Mouse (Mus musculus) lung, embryonic 14.5 days (tissue): ENCODE measurements around the gene Hap1. TPM values are rescaled to one million over a fixed set of nuclear protein-coding genes. Genes with fewer than 3 reads are reported as not detected.

Experiments used
- ATAC-seq: fragments of 200-750 bp; cut with Nextera tagmentation; 2 replicates; pipeline ENCODE4 v1.8.0; 2017; ENCODE audit warnings: mild to moderate bottlenecking, moderate TSS enrichment, moderate library complexity; ENCODE audit not compliant: insufficient read depth
- DNase-seq: peaks from one replicate; pipeline ENCODE4 v3.0.0-alpha.2; 2015
- H3K27ac ChIP-seq: fragments of 300-500 bp; sonication (generic); 2 replicates; pipeline ENCODE4 v1.5.1; 2014; ENCODE audit warnings: low read depth, mild to moderate bottlenecking, moderate library complexity
- H3K27me3 ChIP-seq: fragments of 300-500 bp; sonication (generic); 2 replicates; pipeline ENCODE4 v1.6.1; 2014; ENCODE audit warnings: low read length, control low read depth; ENCODE audit not compliant: insufficient read depth
- H3K36me3 ChIP-seq: fragments of 300-500 bp; sonication (generic); 2 replicates; pipeline ENCODE4 v1.6.1; 2014; ENCODE audit warnings: control low read depth; ENCODE audit not compliant: insufficient read depth
- H3K4me1 ChIP-seq: fragments of 300-500 bp; sonication (generic); 2 replicates; pipeline ENCODE4 v1.6.1; 2014; ENCODE audit warnings: antibody characterized with exemption, control low read depth; ENCODE audit not compliant: insufficient read depth
- H3K4me2 ChIP-seq: fragments of 300-500 bp; sonication (generic); 2 replicates; pipeline ENCODE4 v1.6.1; 2014; ENCODE audit warnings: mild to moderate bottlenecking
- H3K4me3 ChIP-seq: fragments of 300-500 bp; sonication (generic); 2 replicates; pipeline ENCODE4 v1.5.1; 2014; ENCODE audit warnings: low read depth, low read length
- H3K9ac ChIP-seq: fragments of 300-500 bp; sonication (generic); 2 replicates; pipeline ENCODE4 v1.6.1; 2014
- H3K9me3 ChIP-seq: fragments of 300-500 bp; sonication (generic); 2 replicates; pipeline ENCODE4 v1.6.1; 2016; ENCODE audit warnings: low read depth, low read length, control low read depth
- CTCF ChIP-seq: IDR thresholded peaks from 2 replicates; pipeline ENCODE4 v1.5.1; 2016; ENCODE audit warnings: antibody characterized with exemption, low read depth
- WGBS: fragments of 180-500 bp; shearing (Covaris S2); extraction: QIAGEN DNeasy Blood & Tissue Kit; methylation state at CpG from one replicate; pipeline ENCODE4 v1.1.7; 2014; 5-methylcytosine and 5-hydroxymethylcytosine counted together
- polyA plus RNA-seq: library from polyadenylated mRNA; unstranded; fragments of >200 nt; fragmentation: Nextera tagmentation; extraction: Ambion mirVana; gene quantifications from 2 replicates; pipeline ENCODE4 v1.2.1, GENCODE M21; 2014

Gene Hap1
- 8.7 and 9.6 TPM in 2 replicates for polyA plus RNA-seq

DNA sequence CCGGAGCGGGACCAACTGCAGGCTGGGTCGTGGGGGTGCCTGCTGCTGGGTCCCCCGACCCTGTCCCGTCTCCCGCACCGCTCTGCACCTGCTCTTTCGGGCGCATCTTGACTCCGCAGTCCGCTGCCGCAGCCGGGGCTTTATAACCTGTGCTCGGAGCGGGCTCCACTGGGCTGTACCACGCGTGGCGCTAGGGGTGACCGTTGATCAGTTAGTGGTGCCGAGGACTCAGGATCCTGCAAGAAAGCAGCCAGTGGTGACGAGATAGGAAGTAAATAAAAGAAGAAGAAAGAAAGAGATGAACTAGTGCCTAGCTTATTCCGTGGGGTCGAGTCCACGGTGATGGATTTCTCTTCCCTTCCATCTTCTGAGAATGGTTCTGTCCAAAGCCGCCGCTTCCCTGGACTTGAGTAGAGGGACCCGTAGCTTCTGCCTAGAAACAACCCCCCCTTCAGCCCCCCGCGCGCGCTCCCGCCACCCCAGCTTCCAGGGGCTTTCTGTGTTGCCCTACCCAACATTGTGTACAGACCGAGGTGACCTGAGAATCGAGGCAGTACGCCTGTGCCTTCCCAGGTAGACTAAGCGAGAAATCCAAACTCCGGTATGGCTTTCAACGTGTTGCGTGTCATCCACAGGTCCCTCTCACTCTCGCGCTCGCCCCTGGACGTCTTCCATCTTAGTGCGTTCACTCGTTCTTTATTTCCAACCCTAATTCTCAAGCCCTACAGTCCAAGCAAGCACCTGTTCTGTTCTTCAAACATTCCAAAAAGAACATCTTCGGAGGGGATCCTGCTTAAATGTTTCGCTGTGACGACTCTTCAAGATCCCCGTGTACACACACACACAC, at the start of gene Hap1:
Gene Hap1, minus strand, starts transcription at position 157 of the 847 bp plus-strand sequence.
- Histone ChIP-seq H3K36me3 (no peaks in the 10 kb centered on the region), H3K27me3 (peaks cover 60% of the 10 kb centered on the region), H3K27ac (0 out of 2 replicates have a peak within 1 kb of the TSS, but pooled peaks have one; percentile 24), H3K4me2 (peak within 1 kb of the TSS; percentile 98), H3K4me3 (peak within 1 kb of the TSS; percentile 58), H3K9me3 (no peaks in the 10 kb centered on the region), H3K4me1 (no peaks in the 10 kb centered on the region), H3K9ac (peak within 1 kb of the TSS; percentile 58)
- TF ChIP-seq CTCF, result no peak
- 3% methylated on average over 49 of the region's 49 CpGs for WGBS
- DNase-seq (peak; percentile 80), ATAC-seq (peak; percentile 59)

DNA sequence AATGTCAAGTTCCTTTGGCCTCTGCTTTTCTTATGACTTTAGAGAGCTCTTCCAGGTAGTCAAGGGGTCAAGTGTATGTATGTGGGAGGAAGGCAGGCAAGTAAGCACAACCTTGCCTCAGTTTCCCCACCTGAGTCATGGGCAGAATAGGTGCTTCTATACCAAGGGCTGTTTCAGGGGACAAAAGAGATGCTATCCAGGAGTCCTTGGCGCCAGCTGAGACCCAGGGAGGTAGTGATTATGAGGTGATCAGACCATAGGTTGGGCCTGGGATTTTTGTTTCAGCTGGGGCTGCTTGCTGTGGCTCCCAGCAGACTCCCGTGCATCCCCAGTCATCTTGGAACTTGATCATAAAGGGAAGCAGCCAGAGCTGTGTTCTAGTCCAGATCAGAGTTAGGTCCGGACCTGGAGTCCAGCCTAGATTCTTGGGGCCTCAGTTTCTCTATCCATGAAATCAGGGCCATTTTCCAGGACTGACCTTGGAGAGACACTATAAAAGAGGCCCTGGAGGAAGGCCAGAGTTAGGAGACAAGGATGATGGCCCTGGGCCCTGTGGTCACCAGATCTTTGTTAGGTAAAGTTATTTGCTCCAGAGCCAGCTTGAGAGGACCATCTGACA, 48.6 kb upstream of the Hap1 start:
- Histone ChIP-seq H3K27ac (no peak overlapping the region), H3K4me3 (no peak overlapping the region), H3K9me3 (no peaks in the 10 kb centered on the region), H3K36me3 (peaks cover 22% of the 10 kb centered on the region), H3K27me3 (no peaks in the 10 kb centered on the region), H3K4me2 (no peak overlapping the region), H3K9ac (no peak overlapping the region), H3K4me1 (peaks cover 22% of the 10 kb centered on the region; the same call in 1 of the 2 replicates)
- DNase-seq, result no peak
- TF ChIP-seq CTCF, result no peak
- WGBS, result 92% methylated on average over 3 of the region's 3 CpGs
- no peak for ATAC-seq

DNA sequence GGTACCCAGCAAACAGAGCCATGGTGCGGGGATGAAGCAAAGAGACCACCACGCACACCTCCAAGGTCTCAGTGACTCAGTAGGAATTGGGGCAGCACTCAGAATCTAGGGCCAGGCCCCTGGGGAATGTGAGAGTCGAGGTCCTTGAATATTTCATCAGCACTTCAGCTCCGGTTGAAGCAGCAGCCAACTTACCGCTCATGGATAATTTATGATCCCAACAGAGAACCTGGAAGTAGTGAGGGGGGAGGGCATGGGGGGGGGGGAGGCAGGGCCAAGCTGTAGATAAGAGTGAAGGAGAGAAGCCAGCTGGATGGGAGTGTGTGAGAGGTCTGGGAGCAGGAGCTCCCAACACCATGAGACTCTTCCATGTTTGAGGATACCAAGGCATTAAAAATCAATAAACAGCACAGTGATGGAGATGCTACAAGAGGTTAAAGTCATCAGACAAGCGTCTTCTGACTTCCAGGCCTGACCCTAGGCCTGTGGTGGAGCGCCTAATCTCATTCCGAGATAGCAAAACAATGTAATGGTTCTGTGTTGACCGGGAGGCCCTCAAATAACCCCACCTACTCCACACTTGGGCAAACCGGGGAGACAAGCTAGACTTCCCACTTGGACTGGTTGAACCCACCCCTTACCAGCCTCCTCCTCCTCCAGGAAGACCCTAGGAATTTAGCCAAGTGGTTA, 47.7 kb upstream of the Hap1 start:
- no peak for TF ChIP-seq CTCF
- H3K4me1 ChIP-seq, result peaks cover 22% of the 10 kb centered on the region; the same call in 1 of the 2 replicates
- H3K27me3 ChIP-seq, result no peaks in the 10 kb centered on the region
- 19% methylated on average over 10 of the region's 10 CpGs for WGBS
- no peak overlapping the region for H3K4me3 ChIP-seq
- H3K36me3 ChIP-seq, result peaks cover 12% of the 10 kb centered on the region
- H3K4me2 ChIP-seq, result no peak overlapping the region
- ATAC-seq, result peak; percentile 29; the same call in 1 of the 2 replicates
- peak; percentile 39 for DNase-seq
- H3K9me3 ChIP-seq, result no peaks in the 10 kb centered on the region
- H3K27ac ChIP-seq, result peak overlapping the region; percentile 61
- no peak overlapping the region for H3K9ac ChIP-seq

DNA sequence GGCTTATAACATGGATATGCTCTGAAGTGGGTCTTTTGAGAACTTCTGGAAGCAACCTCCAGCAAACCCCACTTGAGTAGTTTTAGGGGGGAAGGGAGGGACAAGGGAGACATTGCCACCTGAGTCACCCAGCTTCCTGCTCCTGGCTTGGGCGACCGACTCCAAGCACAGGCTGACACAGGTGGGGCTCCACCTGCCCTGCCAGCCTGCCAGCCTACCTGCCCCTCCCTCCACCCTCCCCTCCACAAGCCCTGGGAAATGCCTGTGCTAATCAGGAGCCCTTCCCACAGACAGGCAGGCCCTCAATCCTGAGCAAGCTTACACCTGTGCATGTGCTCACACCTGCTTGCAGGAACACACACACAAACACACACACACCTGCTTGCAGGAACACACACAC, 46.8 kb upstream of the Hap1 start:
- Histone ChIP-seq H3K27me3 (no peaks in the 10 kb centered on the region), H3K4me3 (no peak overlapping the region), H3K4me2 (no peak overlapping the region), H3K27ac (peak overlapping the region; percentile 61), H3K4me1 (peaks cover 22% of the 10 kb centered on the region; the same call in 1 of the 2 replicates), H3K9ac (no peak overlapping the region), H3K9me3 (no peaks in the 10 kb centered on the region), H3K36me3 (0 out of 2 replicates have a peak, but pooled peaks cover 6% of the 10 kb centered on the region)
- WGBS, result 43% methylated on average over 2 of the region's 2 CpGs
- ATAC-seq (no peak), DNase-seq (peak; percentile 29)
- TF ChIP-seq CTCF, result no peak

DNA sequence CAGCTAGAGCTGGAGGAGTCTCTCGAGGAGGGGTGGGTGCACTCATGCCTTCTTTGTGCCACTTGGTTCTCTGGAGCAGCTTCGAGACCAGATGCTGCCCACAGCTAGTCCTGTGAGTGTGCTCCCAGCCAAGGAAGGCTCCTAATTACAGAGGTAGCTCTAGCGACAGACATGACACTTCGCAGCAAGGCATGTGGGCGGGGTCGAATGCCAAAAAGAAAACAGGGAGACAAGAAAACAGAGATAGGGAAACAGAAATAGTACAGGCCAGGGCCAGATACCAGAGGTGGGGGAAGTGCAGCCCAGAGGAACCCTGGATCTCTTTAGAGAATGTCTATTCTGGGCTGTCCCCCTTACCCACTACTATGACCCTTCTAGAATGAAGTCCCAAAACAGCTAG, 46.3 kb upstream of the Hap1 start:
- peak overlapping the region; percentile 38 for H3K27ac ChIP-seq
- no peak for DNase-seq
- ATAC-seq, result no peak
- H3K4me2 ChIP-seq, result no peak overlapping the region
- WGBS, result 18% methylated on average over 6 of the region's 6 CpGs
- TF ChIP-seq CTCF, result no peak
- no peak overlapping the region for H3K9ac ChIP-seq
- H3K4me1 ChIP-seq, result peaks cover 22% of the 10 kb centered on the region; the same call in 1 of the 2 replicates
- 0 out of 2 replicates have a peak, but pooled peaks cover 4% of the 10 kb centered on the region for H3K36me3 ChIP-seq
- H3K27me3 ChIP-seq, result no peaks in the 10 kb centered on the region
- H3K9me3 ChIP-seq, result no peaks in the 10 kb centered on the region
- no peak overlapping the region for H3K4me3 ChIP-seq

DNA sequence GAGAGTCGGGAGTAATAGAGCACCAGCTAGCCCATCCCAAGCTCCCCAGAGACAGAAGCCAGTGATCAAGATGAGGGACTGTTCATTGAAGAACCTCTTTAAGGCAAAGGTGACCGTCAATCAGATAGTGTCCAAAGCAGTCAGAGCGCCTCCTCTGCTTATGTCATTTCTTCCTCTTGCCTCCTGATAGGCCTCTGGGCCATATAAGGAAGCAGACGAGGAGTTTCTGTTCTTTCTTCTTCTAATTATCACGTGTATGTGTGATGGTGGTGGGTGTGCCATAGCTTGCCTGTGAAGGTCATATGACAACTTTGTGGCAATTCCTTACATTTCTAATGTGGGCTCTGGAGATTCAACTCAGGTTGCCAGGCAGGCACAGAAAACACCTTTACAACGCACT, 44.9 kb upstream of the Hap1 start:
- Histone ChIP-seq H3K4me2 (no peak overlapping the region), H3K9me3 (no peaks in the 10 kb centered on the region), H3K27ac (no peak overlapping the region), H3K9ac (no peak overlapping the region), H3K4me1 (peaks cover 25% of the 10 kb centered on the region; the same call in 1 of the 2 replicates), H3K4me3 (no peak overlapping the region), H3K27me3 (no peaks in the 10 kb centered on the region), H3K36me3 (no peaks in the 10 kb centered on the region)
- DNase-seq (no peak), ATAC-seq (no peak)
- WGBS, result 74% methylated on average over 6 of the region's 6 CpGs
- TF ChIP-seq CTCF, result no peak
